In genomic region chr6:45345953-45346352, GRCm38 (mm10) we compare ENCODE assay signal across 15 mouse cellular contexts.
"Had no signal": no experiment of that assay in that cellular context is flagged by ENCODE, and none has a peak within 500 bp of the region (broad histone marks: within the 10 kb centered on the region; RNA-seq: fewer than 3 reads in every experiment).

No protein-coding gene starts in this region.

- H3K4me2 ChIP-seq: neural tube, embryonic 15.5 days; stomach, embryonic 15.5 days had no signal

- H3K4me1 ChIP-seq: neural tube, embryonic 15.5 days; stomach, embryonic 15.5 days had no signal

- H3K36me3 ChIP-seq: neural tube, embryonic 15.5 days; stomach, embryonic 15.5 days had no signal

- H3K27ac ChIP-seq: neural tube, embryonic 15.5 days; stomach, embryonic 15.5 days; stomach, postnatal 0 days had no signal

- H3K27me3 ChIP-seq: neural tube, embryonic 15.5 days; stomach, embryonic 15.5 days had no signal

- H3K4me3 ChIP-seq: neural tube, embryonic 15.5 days; stomach, embryonic 15.5 days had no signal

- H3K9ac ChIP-seq: neural tube, embryonic 15.5 days; stomach, embryonic 15.5 days had no signal

- DNase-seq: retina, postnatal 1 day; right cerebral cortex, adult 18-20 months; right cerebral cortex, postnatal 14 days; right cerebral cortex, postnatal 25 days; right cerebral cortex, postnatal 4 days; spleen, adult 18-20 months; thymus, adult 18-20 months; thymus, adult 2 months; thymus, postnatal 14 days; thymus, postnatal 25 days; thymus, postnatal 36 days; thymus, postnatal 4 days had no signal

- H3K9me3 ChIP-seq: neural tube, embryonic 15.5 days; stomach, embryonic 15.5 days had no signal
